Mouse (Mus musculus) common myeloid progenitor, adult 5-6 weeks (primary cell): ENCODE results near the gene Alkbh3. TPM values are rescaled to one million over a fixed set of nuclear protein-coding genes. Genes with fewer than 3 reads are reported as not detected.

Experiments used
- ATAC-seq: replicated peaks from 2 replicates; pipeline ENCODE4 v1.8.0; 2016; ENCODE audit warnings: low read depth, mild to moderate bottlenecking, moderate TSS enrichment, inconsistent platforms; ENCODE audit not compliant: poor library complexity, severe bottlenecking
- total RNA-seq: library from RNA; stranded (forward); fragments of 200-1000, 187-1606 nt; gene quantifications from 2 replicates; pipeline ENCODE4 v1.2.3, GENCODE M21; 2017

The Alkbh3 gene
- total RNA-seq, 1 experiment from 2014 or later = 32.3 TPM

- no peak for ATAC-seq
Observed at GRCm38 (mm10) chr2:94001411-94001810, 9.2 kb downstream of the Alkbh3 start.

DNA sequence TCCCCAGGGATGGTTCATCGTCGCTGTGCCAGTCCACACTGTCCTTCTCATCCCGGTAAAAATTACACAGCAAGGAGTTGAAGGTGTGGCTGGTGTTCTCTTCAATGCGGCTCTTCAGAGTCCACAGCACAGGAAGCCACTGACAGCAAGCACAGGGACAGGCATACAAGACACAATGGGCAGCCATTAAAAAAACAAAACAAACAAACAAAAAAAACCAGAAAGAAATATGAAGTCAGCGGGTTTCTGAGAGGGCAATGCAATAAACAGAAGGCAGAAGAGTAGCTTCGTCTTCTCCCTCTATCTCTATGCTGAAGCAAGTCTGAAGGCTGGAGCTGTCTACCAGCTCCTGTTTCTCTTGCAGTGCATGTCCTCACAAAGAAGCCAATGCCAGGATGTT, 14.4 kb downstream of the Alkbh3 start, which contains the start of gene Gm27027:
Gm27027 (minus strand) TSS at position 101 of the 400 bp plus-strand sequence.
- ATAC-seq = no peak

- ATAC-seq = no peak
Observed at GRCm38 (mm10) chr2:93992810-93993209, 17.8 kb downstream of the Alkbh3 start.

- no peak for ATAC-seq
Observed at GRCm38 (mm10) chr2:93992259-93992658, 18.3 kb downstream of the Alkbh3 start.

DNA sequence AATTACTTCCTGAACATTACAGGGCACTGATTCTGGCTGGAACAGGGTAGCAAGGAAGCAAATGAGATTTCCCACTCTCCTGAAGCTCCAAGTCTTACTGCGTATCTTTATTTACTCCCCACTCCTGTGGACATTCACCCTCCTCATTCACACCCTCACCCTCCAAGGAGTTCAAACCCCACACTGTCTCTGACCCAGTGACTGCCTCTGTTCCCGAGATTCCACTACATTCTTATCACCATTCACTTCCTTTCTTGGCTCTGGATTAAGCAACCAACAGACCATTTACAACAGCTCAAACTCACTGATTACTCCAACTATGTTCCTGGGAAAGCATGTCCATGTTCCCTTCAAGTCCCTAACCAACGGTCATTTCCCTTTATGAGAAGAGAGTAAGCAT, 19.3 kb downstream of the Alkbh3 start:
- no peak for ATAC-seq

DNA sequence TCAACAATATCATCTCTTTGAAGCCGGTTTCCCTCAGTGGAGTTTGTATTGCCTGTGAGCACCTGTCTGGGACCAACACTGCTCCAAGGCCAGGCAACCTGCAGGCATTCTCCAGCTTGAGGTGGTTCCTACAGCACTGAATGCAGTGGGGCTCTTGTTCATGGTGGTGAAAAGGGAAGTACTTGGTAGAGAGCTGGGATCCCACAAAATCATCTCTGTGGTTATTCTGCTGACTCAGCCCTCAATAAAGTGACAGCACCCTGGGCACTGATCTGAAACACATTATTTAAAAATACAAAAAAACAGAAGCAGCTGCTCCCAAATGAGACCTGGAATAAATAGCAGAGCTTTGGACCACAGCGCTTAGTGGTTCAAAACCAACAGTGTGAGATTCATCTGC, 22.2 kb downstream of the Alkbh3 start:
- ATAC-seq = peak; percentile 98

- no peak for ATAC-seq
Observed at GRCm38 (mm10) chr2:93982457-93983235, 28.0 kb downstream of the Alkbh3 start.

DNA sequence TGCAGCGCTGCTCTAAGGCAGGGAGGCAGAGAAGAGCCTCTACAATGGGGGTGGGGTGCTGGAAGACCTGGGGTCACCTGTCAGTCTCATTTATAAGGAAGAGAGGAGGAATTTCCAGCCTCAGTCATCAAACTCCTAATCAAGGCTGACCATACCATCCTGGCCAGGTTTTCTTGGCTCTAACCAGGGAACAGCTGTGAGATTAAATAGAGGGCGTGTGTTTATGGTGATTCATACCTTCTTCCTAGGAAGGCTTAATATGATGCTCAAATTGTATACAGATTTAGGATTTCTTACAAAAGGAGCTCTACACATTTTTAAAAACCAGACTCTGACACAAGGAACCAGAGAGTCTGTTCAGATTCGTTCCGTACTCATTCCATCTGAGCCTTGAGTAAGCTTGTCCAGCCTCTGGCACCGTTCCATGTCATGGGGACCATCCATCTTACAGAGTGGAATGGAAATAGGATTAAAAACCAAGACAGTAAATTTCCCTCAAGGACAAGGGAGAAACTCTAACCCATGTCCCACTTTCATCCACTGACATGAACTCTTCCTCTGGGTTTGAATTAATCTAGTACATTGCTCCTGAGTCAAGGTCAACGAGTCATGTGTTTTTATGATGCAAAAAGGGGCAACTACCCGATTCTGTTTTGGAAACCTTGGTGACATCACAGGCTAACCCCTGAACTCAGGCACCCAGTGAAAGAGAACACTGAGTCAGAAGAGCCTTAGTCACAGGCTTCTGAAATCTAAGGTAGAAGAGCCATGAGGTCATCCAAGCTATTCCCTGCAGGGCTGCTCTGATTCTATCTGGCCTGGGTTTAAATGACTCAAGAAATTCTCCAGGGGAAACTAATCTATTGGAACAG, 31.1 kb downstream of the Alkbh3 start:
- no peak for ATAC-seq

DNA sequence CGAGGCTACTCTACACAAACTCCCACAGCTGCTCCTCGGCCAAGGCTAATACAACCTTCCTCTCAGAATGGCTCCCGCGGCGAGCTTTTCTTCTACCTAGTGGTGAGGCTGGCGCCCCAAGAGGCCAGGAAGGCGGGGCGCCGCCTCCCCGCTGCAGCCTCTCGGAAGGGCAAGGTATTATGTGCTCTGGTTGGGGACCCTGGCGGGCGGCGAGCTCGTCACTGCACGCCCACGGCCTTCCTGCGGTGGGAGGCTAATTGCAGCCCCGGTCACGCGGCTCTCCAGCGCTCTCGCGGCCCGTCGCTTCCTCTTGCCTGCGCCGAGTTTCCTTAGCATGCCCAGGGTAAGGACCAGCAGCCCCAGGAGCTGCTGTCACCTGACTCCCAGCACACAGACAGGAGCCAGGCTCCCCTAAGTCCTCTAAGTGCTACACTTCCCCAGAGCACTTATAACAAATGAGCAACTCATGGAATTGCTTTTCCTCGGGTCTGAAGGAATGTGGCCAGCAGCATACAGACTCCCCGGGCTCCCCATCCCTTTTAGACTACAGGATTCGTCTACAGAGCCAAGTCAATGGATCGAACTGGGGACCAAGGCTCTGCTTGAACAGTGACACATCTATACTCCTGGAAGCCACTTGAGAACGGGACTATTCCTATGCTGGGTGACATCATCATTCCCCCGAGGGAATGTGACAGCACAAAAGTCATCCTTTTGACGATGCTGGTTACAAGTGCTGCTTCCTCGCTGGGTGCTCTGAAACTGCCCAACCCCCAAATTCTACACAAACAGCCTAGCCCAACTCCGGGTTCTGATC, 34.0 kb downstream of the Alkbh3 start:
- ATAC-seq = peak; percentile 89

DNA sequence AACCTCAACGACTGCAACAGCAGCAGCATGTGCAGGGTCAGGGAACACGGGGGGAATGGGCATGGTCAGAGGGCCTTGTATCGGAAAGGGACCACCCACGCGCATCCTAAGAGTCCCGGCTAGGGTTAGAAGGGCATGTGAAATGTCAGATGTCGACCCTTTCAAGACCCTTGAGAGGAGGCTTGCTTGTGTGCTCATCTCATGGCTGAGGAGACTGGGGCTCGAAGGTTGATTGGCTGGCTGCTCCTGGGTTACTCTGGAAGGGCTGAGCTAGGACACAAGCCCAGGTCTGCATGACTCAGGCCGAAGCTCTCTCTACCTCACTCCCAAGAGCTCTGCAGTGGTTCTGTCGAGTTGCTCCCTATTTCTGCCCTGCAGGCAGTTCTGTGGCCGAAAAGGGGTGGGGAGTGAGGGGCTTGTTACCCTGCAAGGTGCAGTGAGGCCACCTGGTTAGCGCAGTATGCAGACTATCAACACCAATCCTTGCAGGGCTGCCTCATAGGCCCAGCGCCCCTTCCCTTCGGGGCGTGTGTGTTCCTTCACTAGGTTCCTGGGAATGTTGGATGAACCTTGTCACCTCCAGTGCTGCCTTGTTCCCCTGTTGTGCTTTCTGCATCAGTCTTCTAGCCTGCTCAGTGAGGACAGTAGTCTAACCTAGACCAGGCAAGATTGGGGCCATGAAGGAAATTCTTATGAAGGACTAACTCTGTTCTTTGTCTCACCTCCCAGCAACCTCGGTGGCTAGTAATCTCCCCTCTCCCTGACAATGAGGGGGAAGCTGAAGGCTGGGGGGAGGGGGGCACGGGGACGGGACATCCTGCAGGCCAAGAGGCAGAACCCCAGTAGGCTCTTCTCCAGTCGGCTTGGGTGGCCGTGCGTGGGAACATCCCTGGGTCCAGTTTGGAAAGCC, 34.8 kb downstream of the Alkbh3 start:
- ATAC-seq = no peak

DNA sequence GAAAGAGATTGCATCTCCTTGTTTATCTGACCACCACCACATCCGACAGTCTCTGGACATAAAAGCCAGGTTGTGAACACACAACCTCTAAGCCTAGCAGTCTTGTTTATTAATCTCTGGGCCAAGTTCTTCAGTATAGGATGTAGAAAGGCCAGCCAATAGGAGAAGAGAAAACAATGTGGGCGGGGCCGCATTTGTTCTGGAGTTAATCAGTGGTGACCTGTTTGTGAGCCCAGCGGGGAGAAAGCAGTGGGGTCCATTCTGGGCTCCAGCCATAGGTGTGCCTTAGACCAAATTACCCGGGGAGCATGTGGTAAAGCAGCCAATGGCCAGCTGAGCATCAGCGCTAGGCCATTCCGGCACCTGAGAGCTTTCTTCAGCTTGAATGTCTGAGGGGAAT, 35.6 kb downstream of the Alkbh3 start:
- no peak for ATAC-seq

DNA sequence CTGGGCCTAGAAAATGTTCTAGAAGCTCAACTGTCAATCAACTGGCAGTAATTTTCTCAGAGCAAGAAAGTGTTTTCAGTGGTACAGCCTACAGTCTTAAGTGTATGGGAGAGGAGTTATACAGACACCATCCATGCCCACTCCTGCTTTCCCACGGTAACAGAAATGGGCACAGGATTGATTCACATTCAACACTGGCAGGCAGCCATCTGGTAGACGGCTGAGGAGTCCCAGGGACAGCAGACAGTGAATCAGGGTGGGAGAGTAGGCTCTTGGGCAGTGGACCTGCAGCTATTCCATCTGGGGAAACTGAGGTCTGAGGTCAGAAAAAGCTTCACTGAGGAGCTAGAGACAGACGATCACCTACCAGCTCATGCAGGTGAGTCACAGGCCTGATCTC, 39.0 kb downstream of the Alkbh3 start:
- no peak for ATAC-seq

DNA sequence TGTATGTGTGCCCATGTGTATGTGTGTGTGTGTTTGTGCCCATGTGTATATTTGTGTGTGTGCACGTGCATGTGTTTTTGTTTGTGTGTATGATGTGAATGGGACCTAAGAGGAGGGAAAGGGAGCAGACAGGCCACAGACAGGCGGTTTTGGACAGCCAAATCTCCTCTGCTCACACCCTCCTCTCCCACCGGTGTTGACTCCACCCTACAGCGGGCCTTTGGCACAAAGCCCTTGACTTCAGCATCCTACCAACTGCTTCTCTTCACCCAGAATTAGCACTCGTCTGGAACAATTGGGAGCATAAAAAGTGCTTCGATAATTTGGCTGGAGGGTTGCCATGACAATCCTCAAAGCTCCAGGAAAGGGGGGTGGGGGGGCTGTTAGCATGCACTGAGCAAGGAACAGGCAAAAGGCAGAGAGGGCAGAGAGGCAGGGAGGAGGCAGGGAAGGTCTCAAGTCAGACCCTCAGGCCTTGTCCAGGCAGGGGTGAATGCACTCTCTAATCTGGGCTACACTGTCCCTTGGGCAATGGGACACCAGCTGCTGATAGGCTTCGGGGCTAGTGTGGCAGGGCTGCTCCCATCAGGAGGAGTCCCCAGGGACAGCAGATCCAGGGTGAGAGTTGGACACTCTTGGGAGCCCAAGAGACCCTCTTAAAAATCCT, 46.0 kb downstream of the Alkbh3 start:
- no peak for ATAC-seq

DNA sequence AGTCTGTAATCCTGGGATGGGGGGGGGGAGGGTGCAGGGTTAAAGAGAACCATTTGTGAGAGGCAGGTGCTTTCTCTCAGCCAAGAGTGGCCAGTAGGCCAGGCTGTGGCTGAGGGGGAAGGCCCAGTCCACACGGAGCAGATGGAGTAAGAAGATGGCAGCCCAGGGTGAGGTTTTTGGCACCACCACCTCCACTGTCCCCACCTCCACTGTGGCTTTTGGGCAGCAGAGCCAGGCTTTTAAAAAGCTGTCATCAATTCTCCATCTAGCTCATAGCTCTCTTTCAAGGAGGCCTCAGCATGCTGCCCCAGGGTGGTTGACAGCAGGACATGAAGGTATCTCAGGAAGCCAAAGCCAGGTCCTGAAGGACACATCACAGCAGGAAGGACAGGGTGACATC, 46.8 kb downstream of the Alkbh3 start:
- no peak for ATAC-seq

- no peak for ATAC-seq
Observed at GRCm38 (mm10) chr2:93961716-93962115, 48.9 kb downstream of the Alkbh3 start.

- no peak for ATAC-seq
Observed at GRCm38 (mm10) chr2:93959346-93959745, 51.3 kb downstream of the Alkbh3 start.

- ATAC-seq = no peak
Observed at GRCm38 (mm10) chr2:93958216-93958615, 52.4 kb downstream of the Alkbh3 start.

- no peak for ATAC-seq
Observed at GRCm38 (mm10) chr2:93957785-93958175, 52.8 kb downstream of the Alkbh3 start.
